Mouse (Mus musculus) ES-E14 (cell line): Measurements from ENCODE around the gene Itga11.

ENCODE experiments used
- CHD2 ChIP-seq: IDR thresholded peaks from 2 replicates; pipeline ENCODE4 v1.6.1; 2014; ENCODE audit warnings: mild to moderate bottlenecking, low read depth, low read length, inconsistent platforms
- HCFC1 ChIP-seq: IDR thresholded peaks from 2 replicates; pipeline ENCODE4 v1.6.1; 2012; ENCODE audit warnings: low read length, inconsistent platforms, borderline replicate concordance; ENCODE audit not compliant: insufficient read depth
- MAFK ChIP-seq: IDR thresholded peaks from 2 replicates; pipeline ENCODE4 v1.6.1; 2014; ENCODE audit warnings: mild to moderate bottlenecking, low read depth, low read length, inconsistent platforms; ENCODE audit not compliant: insufficient read depth
- ZC3H11A ChIP-seq: IDR thresholded peaks from 2 replicates; pipeline ENCODE4 v1.6.1; 2012; ENCODE audit warnings: low read depth, mild to moderate bottlenecking, inconsistent platforms, low read length, borderline replicate concordance
- ZNF384 ChIP-seq: IDR thresholded peaks from 2 replicates; pipeline ENCODE4 v1.6.1; 2012; ENCODE audit warnings: low read depth, low read length, inconsistent platforms

- TF ChIP-seq CHD2: no peak
- TF ChIP-seq ZC3H11A: no peak
- no peak for TF ChIP-seq MAFK
- TF ChIP-seq HCFC1: no peak
- TF ChIP-seq ZNF384: no peak
Observed at GRCm38 (mm10) chr9:62778721-62779120, 101.1 kb downstream of the Itga11 start.
